In genomic region chr5:107874561-107875260, GRCm38 (mm10) we compare ENCODE assay signal across 8 mouse cellular contexts. TPM values are rescaled to one million over a fixed set of nuclear protein-coding genes. Genes with fewer than 3 reads are reported as not detected.
DNase-seq lines count a peak whose midpoint lies in the region; ATAC-seq and TF ChIP-seq lines count a peak whose summit lies in the region.

Gene Evi5, minus strand, starts transcription at chr5:107875107.

- ATAC-seq in kidney, embryonic 14.5 days (ENCODE audit: low FRiP score, low TSS enrichment): no peak
- no peak for ATAC-seq in forebrain, postnatal 0 days
- ATAC-seq in hindbrain, embryonic 15.5 days (ENCODE audit: low FRiP score, low read depth): no peak
- ATAC-seq in liver, embryonic 13.5 days (ENCODE audit: low read depth): peak; percentile 90

- no peaks in the 10 kb centered on the region for H3K9me3 ChIP-seq in kidney, embryonic 14.5 days (ENCODE audit: control insufficient read depth, low read length)
- H3K9me3 ChIP-seq in forebrain, postnatal 0 days (ENCODE audit: low read length): no peaks in the 10 kb centered on the region
- H3K9me3 ChIP-seq in hindbrain, embryonic 15.5 days: no peaks in the 10 kb centered on the region
- H3K9me3 ChIP-seq in liver, embryonic 13.5 days (replicated peaks): no peaks in the 10 kb centered on the region

- no peaks in the 10 kb centered on the region for H3K27me3 ChIP-seq in kidney, embryonic 14.5 days (ENCODE audit: control insufficient read depth, insufficient read depth, low read length)
- no peaks in the 10 kb centered on the region for H3K27me3 ChIP-seq in forebrain, postnatal 0 days (ENCODE audit: insufficient read depth, low read length)
- no peaks in the 10 kb centered on the region for H3K27me3 ChIP-seq in hindbrain, embryonic 15.5 days
- H3K27me3 ChIP-seq in liver, embryonic 13.5 days: no peaks in the 10 kb centered on the region

- H3K4me2 ChIP-seq in kidney, embryonic 14.5 days (replicated peaks; ENCODE audit: low read depth, low read length): no peak within 1 kb of the TSS
- H3K4me2 ChIP-seq in forebrain, postnatal 0 days (ENCODE audit: low read depth): no peak within 1 kb of the TSS
- H3K4me2 ChIP-seq in hindbrain, embryonic 15.5 days: no peak within 1 kb of the TSS
- peak within 1 kb of the TSS; percentile 70 for H3K4me2 ChIP-seq in liver, embryonic 13.5 days

- no peak for TF ChIP-seq CTCF in forebrain, postnatal 0 days (IDR thresholded peaks at IDR 0.05; ENCODE audit: low read depth)

- H3K36me3 ChIP-seq in kidney, embryonic 14.5 days (ENCODE audit: control insufficient read depth, insufficient read depth, low read length): no peaks in the 10 kb centered on the region
- H3K36me3 ChIP-seq in forebrain, postnatal 0 days (ENCODE audit: insufficient read depth): no peaks in the 10 kb centered on the region
- no peaks in the 10 kb centered on the region for H3K36me3 ChIP-seq in hindbrain, embryonic 15.5 days
- H3K36me3 ChIP-seq in liver, embryonic 13.5 days: peaks cover 23% of the 10 kb centered on the region

- no peak within 1 kb of the TSS for H3K9ac ChIP-seq in kidney, embryonic 14.5 days (ENCODE audit: low read depth, low read length)
- no peak within 1 kb of the TSS for H3K9ac ChIP-seq in forebrain, postnatal 0 days
- no peak within 1 kb of the TSS for H3K9ac ChIP-seq in hindbrain, embryonic 15.5 days
- H3K9ac ChIP-seq in liver, embryonic 13.5 days: peak within 1 kb of the TSS; percentile 87

- no peak within 1 kb of the TSS for H3K27ac ChIP-seq in kidney, embryonic 14.5 days (ENCODE audit: low read depth, low read length)
- H3K27ac ChIP-seq in forebrain, postnatal 0 days (ENCODE audit: low read depth, low read length): no peak within 1 kb of the TSS
- no peak within 1 kb of the TSS for H3K27ac ChIP-seq in hindbrain, embryonic 15.5 days (replicated peaks)
- peak within 1 kb of the TSS; percentile 100 for H3K27ac ChIP-seq in liver, embryonic 13.5 days

- DNase-seq in kidney, adult 11 months: no peak
- DNase-seq in adrenal gland, postnatal 14 days: no peak
- no peak for DNase-seq in forebrain, postnatal 0 days
- peak; percentile 70 for DNase-seq in liver, embryonic 13.5 days
- no peak for DNase-seq in embryo, embryonic 11 days
- DNase-seq in Muller cell, postnatal 12 days (ENCODE audit: inconsistent ontology term): no peak

- 45% methylated on average over 4 of the region's 4 CpGs for WGBS in kidney, embryonic 14.5 days
- WGBS in forebrain, postnatal 0 days: 41% methylated on average over 4 of the region's 4 CpGs
- 46% methylated on average over 4 of the region's 4 CpGs for WGBS in hindbrain, embryonic 15.5 days
- 25% methylated on average over 4 of the region's 4 CpGs for WGBS in liver, embryonic 13.5 days (ENCODE audit: insufficient replicate concordance)

- no peaks in the 10 kb centered on the region for H3K4me1 ChIP-seq in kidney, embryonic 14.5 days (ENCODE audit: control insufficient read depth, insufficient read depth, low read length)
- no peaks in the 10 kb centered on the region for H3K4me1 ChIP-seq in forebrain, postnatal 0 days (ENCODE audit: insufficient read depth)
- no peaks in the 10 kb centered on the region for H3K4me1 ChIP-seq in hindbrain, embryonic 15.5 days (replicated peaks)
- H3K4me1 ChIP-seq in liver, embryonic 13.5 days (replicated peaks): peaks cover 59% of the 10 kb centered on the region

- H3K4me3 ChIP-seq in kidney, embryonic 14.5 days (ENCODE audit: low read length): no peak within 1 kb of the TSS
- no peak within 1 kb of the TSS for H3K4me3 ChIP-seq in forebrain, postnatal 0 days (ENCODE audit: low read depth, low read length)
- H3K4me3 ChIP-seq in hindbrain, embryonic 15.5 days: no peak within 1 kb of the TSS
- H3K4me3 ChIP-seq in liver, embryonic 13.5 days (replicated peaks): peak within 1 kb of the TSS; percentile 76

RNA-seq across cellular contexts. Expression of gene Evi5, which starts in this region (rescaled TPM):
- polyA plus RNA-seq in kidney, embryonic 14.5 days (2014; fragmentation: Nextera tagmentation; extraction: Ambion mirVana): 65.6 and 74.6 TPM in 2 replicates
- 53.6 and 55.9 TPM in 2 replicates for total RNA-seq in adrenal gland, postnatal 14 days (2021)
- total RNA-seq in forebrain, postnatal 0 days (2014; rRNA removed): 61.9 and 66.9 TPM in 2 replicates
- 40.3 and 59.6 TPM in 2 replicates for polyA plus RNA-seq in forebrain, postnatal 0 days (2015; fragmentation: Nextera tagmentation; extraction: Ambion mirVana)
- polyA plus RNA-seq in hindbrain, embryonic 15.5 days (2015; fragmentation: Nextera tagmentation; extraction: Ambion mirVana): 51.7 and 54.8 TPM in 2 replicates
- 51.3 and 55.5 TPM in 2 replicates for polyA plus RNA-seq in liver, embryonic 13.5 days (2015; fragmentation: Nextera tagmentation; extraction: Ambion mirVana)
